Mouse (Mus musculus) testis, postnatal 14 days (tissue): ENCODE measurements around the gene Trex1.

Experiments used
- DNase-seq: peaks from one replicate; pipeline ENCODE4 v3.0.0; 2021; ENCODE audit warnings: low spot score

The Trex1 gene

DNA sequence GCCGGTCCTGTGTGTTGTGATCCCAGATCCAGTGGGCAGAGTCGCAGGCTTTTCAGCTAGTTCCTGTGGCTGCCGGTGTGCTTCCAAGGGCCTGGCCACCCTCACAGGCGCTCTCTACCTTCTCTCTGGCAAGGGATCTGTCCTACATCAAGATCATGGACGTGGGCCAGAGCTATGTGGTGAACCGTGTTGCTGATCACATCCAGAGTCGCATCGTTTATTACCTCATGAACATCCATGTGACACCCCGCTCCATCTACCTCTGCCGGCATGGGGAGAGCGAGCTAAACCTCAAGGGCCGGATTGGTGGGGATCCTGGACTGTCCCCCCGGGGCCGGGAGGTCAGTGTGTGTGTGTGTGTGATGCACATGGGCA lies 49.2 kb downstream of the Trex1 start:
- no peak for DNase-seq

GRCm38 (mm10) chr9:109009636-109010315 lies 49.8 kb downstream of the Trex1 start:
- DNase-seq = no peak

DNA sequence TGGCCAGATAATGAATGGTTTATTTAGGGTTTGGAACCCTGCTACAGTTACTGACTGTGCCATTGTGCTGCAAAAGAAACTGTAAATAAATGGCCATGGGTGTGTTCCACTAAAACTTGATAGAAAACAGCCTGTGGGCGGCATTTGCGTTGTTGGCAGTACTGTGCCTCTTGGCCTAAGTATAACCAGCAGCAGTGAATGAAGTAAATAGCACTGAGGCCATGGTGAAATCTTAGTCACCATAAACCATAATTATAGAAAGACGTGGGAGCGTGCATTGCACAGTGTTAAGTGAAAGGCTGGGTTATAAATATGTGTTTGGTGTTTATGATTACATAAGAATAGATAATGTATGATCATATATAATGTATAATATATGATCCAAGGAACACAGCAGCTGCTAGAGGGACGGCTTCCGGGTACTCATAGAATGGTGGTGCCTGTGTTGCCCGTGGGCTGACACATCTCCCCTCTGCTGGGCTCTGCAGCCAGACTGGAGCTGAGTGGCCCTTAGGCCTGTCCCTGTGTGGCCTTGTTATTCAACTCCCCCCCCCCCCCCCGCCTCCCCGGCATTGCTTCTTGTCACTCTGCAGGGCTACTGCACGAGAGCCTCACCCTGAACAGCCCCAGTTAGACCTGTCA lies 50.4 kb downstream of the Trex1 start:
- DNase-seq = no peak

- DNase-seq = no peak
Measured at GRCm38 (mm10) chr9:109008081-109008480, 51.5 kb downstream of the Trex1 start.
